Mouse (Mus musculus) bone marrow, adult 2 months (tissue): ENCODE measurements at regions not wholly inside any gene's neighbourhood (a gene's known extent, or its start where the extent isn't known, plus 50 kb on each side); places are given as distances from the start of the nearest gene placed in this dataset.

ENCODE experiments used
- CTCF ChIP-seq: fragments of 200-500 bp; IDR thresholded peaks from 2 replicates; pipeline ENCODE4 v1.5.1; 2011; ENCODE audit warnings: low read length, control low read depth; ENCODE audit not compliant: control insufficient read depth, insufficient read depth
- POLR2A ChIP-seq: fragments of 200-500 bp; IDR thresholded peaks from 2 replicates; pipeline ENCODE4 v1.6.1; 2011; ENCODE audit warnings: low read depth, mild to moderate bottlenecking, control low read depth, low read length, borderline replicate concordance; ENCODE audit not compliant: control insufficient read depth

DNA sequence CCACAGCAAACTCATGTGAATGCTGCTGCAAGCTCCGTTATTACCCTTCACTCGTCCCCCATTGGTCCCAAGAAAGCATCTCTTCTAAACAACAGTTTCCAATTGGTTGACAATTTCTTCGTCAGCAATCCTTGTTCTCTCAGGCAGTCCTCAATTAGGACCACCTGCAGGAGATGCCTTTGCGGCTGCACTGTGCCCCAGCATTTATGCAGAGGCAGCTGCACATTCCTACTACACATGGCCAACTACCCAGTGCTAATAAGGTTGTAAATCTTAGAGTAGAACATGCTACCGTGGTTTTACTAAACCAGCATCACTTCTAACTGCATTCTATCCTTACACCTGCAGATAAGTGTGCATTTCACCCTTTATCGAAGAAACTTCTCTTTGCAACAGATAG is 322.1 kb upstream of the Atp2b1 start:
- TF ChIP-seq CTCF (no peak), POLR2A (no peak)
